Mouse (Mus musculus) kidney, adult 2 months (tissue): Measurements from ENCODE around the gene Cecr2.

ENCODE experiments used
- CTCF ChIP-seq: fragments of 200-500 bp; conservative IDR thresholded peaks from 2 replicates; pipeline ENCODE4 v1.5.1; 2011; ENCODE audit warnings: low read depth, mild to moderate bottlenecking, control low read depth, low read length, moderate library complexity, mixed read lengths; ENCODE audit not compliant: insufficient read depth, insufficient read length
- POLR2A ChIP-seq: fragments of 200-500 bp; IDR thresholded peaks from one replicate; pipeline ENCODE4 v1.6.1; 2011; ENCODE audit warnings: low read depth, low read length, control low read depth

DNA sequence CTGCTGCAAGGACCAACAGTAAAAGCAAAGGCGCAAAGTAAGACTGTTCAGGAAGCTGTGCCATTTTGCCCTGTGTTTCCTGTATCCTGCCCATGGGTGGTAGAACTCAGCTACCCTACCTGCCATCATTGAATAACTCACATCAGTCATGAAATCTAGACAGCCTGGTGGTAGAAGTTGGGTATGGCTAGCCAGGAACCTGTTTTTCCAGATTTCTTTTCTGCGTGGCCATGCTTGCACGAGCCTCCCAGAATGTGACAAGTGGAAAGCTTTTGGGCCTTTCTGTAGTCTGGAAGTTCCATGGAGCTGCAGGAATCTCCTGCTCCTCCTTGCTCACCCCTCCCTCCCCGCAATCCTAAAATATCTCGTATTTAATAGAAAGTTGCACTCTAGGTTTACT, 49.1 kb downstream of the Cecr2 start:
- TF ChIP-seq POLR2A (no peak), CTCF (no peak)
